Mouse (Mus musculus) CH12F3 (cell line): ENCODE results near the gene Glis3.

ENCODE experiments used
- in situ Hi-C: fragments of 300-500 bp; cut with MboI; formaldehyde crosslinking; loops from 2 replicates; pipeline ENCODE4 v1.14.3; 2020; ENCODE audit warnings: low sequenced_read_pairs

Glis3 gene

DNA sequence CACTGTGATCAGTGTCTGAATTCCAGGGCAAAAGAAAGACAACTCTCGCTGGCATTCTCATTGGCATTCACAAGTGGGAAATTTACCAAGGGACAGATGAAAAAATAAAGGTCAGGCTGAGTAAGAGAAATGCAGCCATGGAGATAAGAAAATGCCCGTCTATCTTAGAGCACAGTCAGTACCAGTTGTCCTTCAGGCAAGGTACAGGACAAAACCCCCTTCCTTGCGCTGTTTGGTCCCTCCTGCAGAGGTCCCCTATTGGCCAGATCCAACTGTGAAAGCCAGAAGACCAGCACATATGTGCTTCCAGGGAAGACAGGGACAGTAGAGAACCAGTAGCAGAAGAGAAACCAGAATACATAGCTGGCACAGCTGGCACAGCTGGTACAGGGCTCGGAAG, 79.0 kb downstream of the Glis3 start:
- in situ Hi-C loops, result no loop called here

GRCm38 (mm10) chr19:28594215-28594614, 85.7 kb downstream of the Glis3 start:
- in situ Hi-C loops, result no loop called here

DNA sequence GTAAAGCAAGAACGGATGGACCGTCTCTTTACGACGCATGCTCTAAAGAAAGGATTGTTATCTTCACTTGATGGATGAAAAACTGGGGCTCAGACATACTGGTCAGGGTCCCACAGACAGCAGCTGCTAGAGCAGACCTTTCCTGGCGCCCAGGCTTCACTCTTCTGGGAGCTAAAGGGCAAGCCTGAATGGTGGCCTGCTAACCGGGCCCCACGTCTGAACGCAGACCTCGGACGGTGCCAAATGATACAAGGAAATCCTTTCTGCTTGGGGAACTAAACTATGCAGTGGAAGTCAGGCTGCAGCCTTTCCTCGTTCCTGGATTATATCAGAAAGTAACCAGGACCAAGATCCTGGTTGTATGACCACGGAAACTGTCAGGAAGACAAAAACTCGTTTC, 86.9 kb downstream of the Glis3 start:
- in situ Hi-C loops, result no loop called here

DNA sequence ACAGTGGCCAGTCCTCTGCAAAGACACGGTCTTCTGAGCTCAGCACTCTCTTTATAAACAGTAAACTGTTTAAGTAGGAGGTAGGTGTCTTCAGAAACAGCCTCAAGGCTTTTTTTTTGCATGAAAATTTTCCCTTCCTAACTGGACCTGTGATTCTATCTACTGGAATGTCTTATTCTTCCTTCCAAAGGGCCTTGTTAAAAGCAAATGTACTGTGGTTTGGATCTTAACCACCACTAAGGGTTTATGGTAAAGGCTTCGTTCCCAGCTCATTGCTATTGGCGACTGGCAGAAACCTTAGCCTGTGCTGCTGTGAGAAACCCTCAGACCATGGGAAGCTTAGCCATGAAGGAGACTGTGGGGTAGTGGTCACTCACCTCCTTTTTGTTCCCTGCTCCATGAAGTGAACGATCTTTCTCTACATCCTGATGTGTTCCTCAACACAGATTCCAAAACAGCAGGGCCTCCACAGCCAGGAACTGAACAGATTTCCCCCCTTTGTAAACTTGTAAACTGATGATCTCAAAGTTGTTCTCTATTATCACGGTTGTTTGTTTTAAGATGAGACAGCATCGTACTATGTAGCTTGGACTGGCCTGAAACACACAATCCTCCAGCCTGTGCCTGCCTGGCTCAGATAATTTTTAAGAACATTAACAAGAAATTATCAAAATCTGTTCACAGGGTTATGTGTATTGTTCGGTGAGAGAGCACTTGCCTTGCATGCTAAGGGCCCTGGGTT, 88.0 kb downstream of the Glis3 start:
- in situ Hi-C loops, result no loop called here

DNA sequence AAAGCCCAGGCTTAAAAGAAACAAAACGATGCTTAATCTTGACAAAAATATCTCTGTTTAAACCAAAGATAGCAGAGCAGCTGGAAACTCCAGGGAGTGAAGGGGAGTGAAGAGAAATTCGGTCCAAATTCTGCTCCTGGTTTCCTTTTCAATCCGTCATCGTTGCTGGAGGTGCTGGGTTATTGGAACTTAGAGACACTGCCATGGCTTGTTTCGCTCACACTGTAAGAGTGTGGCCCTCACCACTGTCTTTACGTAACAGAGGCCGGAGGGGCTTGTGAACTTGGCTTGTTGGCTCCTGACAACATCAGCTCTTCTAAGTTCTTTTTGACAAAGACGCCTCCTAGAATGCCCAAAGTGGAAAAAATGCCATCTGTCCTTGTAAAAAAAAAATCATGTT, 99.4 kb downstream of the Glis3 start:
- in situ Hi-C loops, result no loop called here

- in situ Hi-C loops, result no loop called here
Measured at GRCm38 (mm10) chr19:28579724-28580375, 100.0 kb downstream of the Glis3 start.

DNA sequence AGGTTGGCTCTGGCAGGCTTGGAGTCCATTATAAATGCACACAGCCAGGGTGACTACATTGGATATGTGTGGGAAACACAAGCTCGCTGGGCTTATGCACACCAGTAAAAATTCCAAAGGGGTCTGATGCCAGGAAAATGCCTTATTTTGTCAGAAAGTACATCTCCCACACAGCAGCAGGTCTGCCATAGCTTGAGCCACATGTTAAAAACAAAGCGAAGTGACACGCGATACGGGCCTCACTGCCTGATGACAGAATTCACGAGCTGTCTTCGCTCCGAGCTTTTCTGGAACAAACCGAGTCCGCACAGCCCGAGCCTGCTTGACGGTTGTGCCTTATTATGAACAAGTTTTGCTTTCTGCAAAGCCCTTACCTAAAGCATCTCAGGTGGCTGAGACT, 102.9 kb downstream of the Glis3 start:
- in situ Hi-C loops, result no loop called here

- in situ Hi-C loops, result no loop called here
Measured at GRCm38 (mm10) chr19:28576619-28577018, 103.3 kb downstream of the Glis3 start.

DNA sequence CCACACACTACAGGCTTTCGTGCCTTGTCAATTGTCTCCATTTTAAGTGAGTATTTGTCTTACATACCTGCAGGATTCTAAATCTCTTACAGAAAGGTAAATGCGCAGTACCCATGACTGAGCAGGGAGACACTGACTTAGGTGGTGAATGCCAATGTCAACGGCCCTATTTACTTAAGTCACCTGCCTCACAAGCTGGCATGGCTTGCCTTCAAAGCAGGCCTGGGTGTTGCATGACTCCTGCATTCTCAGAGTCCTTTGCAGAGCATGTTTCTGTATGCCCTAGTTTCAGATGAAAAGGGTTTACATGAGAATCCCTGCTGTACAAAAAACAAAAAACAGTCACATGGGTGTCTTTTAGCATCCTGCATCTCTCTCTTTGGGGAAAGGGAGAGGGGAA, 106.2 kb downstream of the Glis3 start:
- in situ Hi-C loops, result no loop called here

DNA sequence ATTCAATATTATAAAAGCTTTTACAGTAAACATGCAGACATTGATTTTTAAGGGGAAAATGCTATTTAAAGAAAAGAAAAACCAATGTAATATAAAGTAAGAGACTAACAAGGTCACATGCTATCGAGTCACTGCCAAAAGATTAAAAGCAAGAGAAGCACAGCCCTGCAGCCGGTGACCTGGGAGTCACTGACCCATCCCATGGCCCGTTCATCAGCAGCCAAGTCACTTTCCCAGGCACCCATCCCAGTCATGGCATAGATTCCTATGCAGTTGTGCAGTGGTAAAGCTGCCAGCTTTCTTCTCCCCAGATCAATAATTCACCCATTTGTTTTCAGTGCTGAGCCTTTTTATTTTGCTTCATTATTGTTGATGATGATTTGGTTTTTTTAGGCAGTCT, 110.0 kb downstream of the Glis3 start:
- in situ Hi-C loops, result no loop called here

GRCm38 (mm10) chr19:28567100-28567499, 112.8 kb downstream of the Glis3 start:
- in situ Hi-C loops, result no loop called here

GRCm38 (mm10) chr19:28566554-28566953, 113.3 kb downstream of the Glis3 start:
- in situ Hi-C loops, result no loop called here

DNA sequence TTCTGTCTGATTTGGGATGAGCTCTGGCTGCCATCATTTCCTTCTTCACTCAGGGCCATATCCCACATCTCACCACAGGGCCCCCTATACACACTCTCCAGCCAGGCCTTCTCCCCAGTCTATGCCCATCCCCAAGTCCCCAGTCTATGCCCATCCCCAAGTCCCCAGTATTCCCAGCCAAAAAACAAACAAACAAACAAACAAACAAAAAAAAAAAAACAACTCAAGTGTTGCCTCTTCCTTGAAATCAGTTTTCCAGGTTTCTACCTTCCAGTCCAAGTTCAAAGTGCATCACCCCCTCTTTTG, 118.2 kb downstream of the Glis3 start:
- in situ Hi-C loops, result no loop called here

DNA sequence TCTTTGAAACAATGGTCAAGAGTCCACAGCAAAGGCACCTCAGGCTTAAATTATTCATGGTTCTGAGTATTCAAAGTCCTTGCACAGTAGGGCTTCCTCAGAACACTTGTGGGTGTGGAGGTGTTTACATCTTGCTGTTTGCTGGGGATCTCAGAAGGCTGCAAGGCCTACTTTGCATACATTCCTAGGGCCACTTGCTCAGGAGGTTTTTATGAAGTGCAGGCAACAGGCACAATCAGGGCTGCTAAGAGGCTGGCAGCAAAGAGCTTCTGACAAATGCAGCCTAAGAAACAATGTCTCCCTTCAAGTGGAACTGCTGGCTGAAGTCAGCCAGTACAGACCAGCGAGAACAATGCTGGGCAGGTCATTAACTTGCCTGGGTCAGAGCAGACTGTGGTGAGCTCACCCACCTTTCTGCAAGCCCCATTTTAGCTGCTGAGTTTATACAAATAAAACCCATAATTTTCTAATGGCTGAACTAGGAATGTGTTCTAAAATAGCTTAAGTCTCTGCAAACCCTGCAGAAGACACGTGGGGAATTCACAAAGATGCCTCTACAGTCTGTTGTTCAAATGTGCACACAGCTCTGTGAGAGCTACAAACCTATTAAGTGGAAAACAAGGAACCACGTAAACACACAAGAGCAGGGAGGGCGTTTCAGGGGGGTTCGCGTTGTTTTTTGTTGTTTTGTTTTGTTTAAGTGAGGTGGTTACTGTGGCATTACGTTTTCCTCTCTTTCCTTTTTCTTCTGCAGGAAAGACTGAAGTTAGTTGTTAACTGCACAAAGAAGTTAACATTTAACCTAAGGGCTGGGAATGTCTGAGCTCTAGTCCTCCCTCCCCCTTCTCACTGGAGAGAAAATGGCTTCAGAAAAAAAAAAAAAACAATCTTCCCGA, 118.8 kb downstream of the Glis3 start:
- in situ Hi-C loops, result no loop called here

- in situ Hi-C loops, result no loop called here
Measured at GRCm38 (mm10) chr19:28559836-28560235, 120.0 kb downstream of the Glis3 start.

GRCm38 (mm10) chr19:28559400-28559799, 120.5 kb downstream of the Glis3 start:
- in situ Hi-C loops, result no loop called here

DNA sequence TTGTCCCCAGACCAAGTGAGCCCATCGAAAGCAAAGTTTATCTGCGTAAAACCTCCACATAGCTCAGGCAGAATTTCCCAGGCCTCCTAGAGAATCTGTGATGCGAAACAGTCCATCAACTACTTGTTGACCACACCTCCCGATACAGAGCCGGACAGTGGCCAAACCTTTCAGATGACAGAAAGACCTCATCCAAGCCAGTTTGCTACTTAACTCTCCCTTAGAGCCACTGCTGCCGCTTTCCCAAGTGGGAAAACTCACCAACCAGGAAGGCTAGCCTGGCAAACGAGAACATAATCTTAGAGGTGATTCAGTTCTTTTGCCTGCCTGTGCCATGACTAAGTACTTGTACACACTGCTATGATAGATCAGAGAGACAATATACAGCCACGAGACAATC, 121.2 kb downstream of the Glis3 start:
- in situ Hi-C loops, result no loop called here

DNA sequence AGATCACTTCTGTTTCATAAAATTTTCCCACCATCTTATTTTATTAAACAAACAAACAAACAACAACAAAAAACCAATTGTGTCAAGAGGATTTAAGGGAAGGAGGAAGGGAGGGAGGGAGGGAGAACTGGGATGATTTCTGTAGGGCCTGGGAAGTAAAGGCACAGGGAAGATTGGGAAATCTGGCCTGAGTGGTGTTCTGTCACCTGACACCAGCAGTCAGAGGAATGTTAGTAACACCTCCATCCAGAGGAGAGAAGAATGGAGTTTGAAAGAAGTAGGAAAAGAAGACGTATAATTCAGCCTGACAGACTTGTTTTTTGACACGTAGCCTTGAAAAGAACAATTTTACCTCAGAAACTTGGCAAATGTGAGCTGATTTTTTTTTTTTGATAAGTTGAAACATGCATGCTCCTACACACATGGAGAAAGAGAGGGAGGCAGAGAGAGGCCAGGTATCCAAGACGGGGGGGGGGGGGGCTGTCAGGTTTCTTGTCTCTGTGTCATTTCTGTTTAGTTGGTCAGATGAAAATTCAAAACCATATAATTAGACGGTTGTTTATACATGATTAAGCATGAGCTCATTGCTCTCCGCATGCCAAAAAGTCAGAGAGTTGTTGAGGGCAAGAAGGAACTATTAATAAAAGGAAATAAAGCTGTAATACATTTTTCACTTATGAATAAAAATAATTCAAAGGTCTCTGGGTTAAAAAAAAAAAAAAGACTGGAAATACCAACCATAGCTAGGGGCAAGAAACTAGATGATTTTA, 122.1 kb downstream of the Glis3 start:
- in situ Hi-C loops, result no loop called here

DNA sequence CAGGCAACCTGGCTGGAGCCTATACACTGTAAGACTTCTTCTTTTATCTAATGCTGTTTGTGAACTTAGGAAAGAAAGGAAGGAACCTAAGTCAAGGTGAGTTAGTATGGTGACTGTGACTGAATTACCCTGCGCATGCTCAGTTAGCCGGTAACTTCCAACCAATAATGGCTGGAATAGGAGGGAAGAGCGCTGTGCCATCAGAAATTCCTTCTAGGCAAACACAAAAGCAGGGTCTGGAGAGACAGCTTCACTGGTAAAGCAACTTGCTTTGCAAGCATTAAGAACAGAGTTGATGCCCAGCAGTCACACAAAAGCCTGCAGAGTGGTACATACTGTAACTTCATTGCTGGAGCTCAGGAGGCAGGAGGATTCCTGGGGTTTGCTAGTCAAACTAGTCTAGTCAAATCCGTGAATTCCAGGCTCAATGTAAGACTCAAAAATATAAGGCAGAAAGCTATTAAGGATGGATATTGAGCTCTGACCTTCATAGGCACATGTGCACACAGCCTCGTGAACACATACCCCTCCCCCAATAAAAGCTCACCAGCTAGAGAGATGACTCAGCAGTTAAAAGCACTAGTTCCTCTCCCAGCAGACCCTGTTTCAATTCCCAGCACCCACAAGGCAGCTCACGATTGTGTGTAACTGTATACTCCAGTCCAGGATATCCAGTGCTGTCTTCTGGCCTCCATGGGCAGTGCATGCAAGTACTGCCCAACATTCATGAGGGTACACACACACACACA, 124.5 kb downstream of the Glis3 start:
- in situ Hi-C loops, result no loop called here

DNA sequence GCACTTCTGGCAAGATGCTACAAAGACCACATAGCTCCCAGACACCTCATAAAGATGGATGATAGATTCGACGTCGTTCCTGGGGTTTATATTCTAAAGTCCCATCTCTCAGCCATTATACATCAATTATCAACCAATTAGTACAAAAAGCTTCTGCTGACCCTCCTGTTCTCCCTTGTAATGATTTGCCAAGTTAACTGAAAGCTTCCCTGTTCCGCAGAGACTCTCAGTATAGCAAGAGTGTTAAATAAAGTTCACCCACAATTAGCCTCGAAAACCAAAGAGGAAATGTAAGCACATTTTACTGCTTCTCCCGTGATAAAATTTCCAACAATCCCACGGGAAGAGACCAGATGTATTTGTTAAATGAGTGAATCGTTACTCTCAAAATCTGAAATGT, 129.3 kb downstream of the Glis3 start:
- in situ Hi-C loops, result no loop called here
